Comparison of ENCODE assay signal across 8 mouse cellular contexts in the genomic region with DNA sequence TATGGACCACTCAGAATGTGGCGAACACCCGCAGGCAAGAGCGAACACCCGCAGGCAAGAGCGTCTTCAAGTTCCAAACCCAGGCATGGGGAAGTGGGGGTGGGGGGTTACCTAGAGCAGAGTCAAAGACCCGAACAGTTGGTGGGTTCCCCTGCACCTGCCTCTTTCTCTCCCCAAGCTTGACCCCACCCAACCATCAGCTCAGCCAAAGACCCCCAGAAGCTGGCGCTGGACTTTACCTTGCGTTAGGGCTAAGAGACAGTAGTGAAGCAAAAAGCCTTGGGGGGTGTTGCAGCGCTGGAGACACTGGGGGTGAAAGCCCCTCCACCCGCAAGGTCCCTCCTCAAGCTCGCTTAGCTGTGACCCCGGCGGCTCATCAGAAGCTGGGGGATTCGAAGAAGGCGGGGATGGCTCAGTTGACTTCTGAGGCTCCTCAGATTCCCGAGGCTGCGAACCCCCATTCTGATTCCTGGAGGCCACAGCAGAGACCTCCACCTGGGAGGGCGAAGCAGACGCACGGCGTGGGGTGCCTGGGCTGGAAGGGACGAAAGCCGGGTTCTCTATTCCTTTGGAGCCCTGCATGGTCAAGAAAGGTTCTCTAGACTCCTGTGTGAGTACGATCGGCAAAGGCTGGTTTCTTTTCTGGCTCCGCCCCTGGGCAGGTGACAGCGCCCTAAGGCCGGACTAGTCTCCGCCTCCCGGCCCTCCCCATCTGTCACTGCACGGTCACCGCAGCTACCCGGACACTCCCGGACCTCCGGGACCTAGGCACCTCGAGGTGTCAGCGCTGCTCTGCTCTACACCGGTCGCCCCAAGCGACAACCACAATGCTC. TPM values are rescaled to one million over a fixed set of nuclear protein-coding genes. Genes with fewer than 3 reads are reported as not detected.
DNase-seq lines count a peak whose midpoint lies in the region; ATAC-seq and TF ChIP-seq lines count a peak whose summit lies in the region.

Gene Slco4c1 (minus strand): TSS at position 644 of the 833 bp plus-strand sequence.

- DNase-seq in urinary bladder, adult 18-20 months (ENCODE audit: low spot score in 2 of 2) = peak; percentile 29 to 59
- DNase-seq in urinary bladder, postnatal 10 days (ENCODE audit: low spot score) = no peak
- peak; percentile 24 for DNase-seq in embryo, embryonic 9.5 days (ENCODE audit: extremely low spot score)
- peak; percentile 31 for DNase-seq in hindbrain, embryonic 11.5 days (ENCODE audit: low spot score)
- DNase-seq in layer of hippocampus, adult 8-10 months (ENCODE audit: low spot score in 2 of 2) = peak; percentile 15 to 28
- DNase-seq in lung, adult 2 months = peak; percentile 65

- no peak within 1 kb of the TSS for H3K27ac ChIP-seq in hindbrain, embryonic 11.5 days (ENCODE audit: low read depth, low read length)
- H3K27ac ChIP-seq in neural tube, embryonic 15.5 days (replicated peaks) = no peak within 1 kb of the TSS

- no peaks in the 10 kb centered on the region for H3K4me1 ChIP-seq in hindbrain, embryonic 11.5 days (replicated peaks; ENCODE audit: control insufficient read depth, insufficient read depth, low read length)
- H3K4me1 ChIP-seq in lung, adult 2 months (ENCODE audit: control insufficient read depth, insufficient read depth, low read length) = no peaks in the 10 kb centered on the region; the same call in 1 of the 2 replicates
- H3K4me1 ChIP-seq in neural tube, embryonic 15.5 days = peaks cover 13% of the 10 kb centered on the region

- H3K4me2 ChIP-seq in hindbrain, embryonic 11.5 days (replicated peaks; ENCODE audit: low read depth, low read length) = peak within 1 kb of the TSS; percentile 91
- H3K4me2 ChIP-seq in neural tube, embryonic 15.5 days = peak within 1 kb of the TSS; percentile 92

- H3K9me3 ChIP-seq in hindbrain, embryonic 11.5 days (ENCODE audit: control insufficient read depth, low read length) = no peaks in the 10 kb centered on the region
- no peaks in the 10 kb centered on the region for H3K9me3 ChIP-seq in neural tube, embryonic 15.5 days (replicated peaks)

- no peaks in the 10 kb centered on the region for H3K27me3 ChIP-seq in hindbrain, embryonic 11.5 days (ENCODE audit: control insufficient read depth, insufficient read depth, low read length)
- H3K27me3 ChIP-seq in neural tube, embryonic 15.5 days (replicated peaks) = no peaks in the 10 kb centered on the region

- peak within 1 kb of the TSS; percentile 43 for H3K4me3 ChIP-seq in hindbrain, embryonic 11.5 days (ENCODE audit: low read depth, low read length)
- H3K4me3 ChIP-seq in lung, adult 2 months (replicated peaks; ENCODE audit: extremely low read depth, low read depth, low read length) = peak within 1 kb of the TSS; percentile 61
- H3K4me3 ChIP-seq in neural tube, embryonic 15.5 days (replicated peaks) = peak within 1 kb of the TSS; percentile 66

- peak within 1 kb of the TSS; percentile 20 for H3K9ac ChIP-seq in hindbrain, embryonic 11.5 days (ENCODE audit: low read depth, low read length)
- H3K9ac ChIP-seq in neural tube, embryonic 15.5 days (replicated peaks) = peak within 1 kb of the TSS; percentile 66

- TF ChIP-seq CTCF in lung, adult 2 months (IDR thresholded peaks at IDR 0.05; ENCODE audit: insufficient read depth, low read length) = no peak

- ATAC-seq in hindbrain, embryonic 11.5 days (ENCODE audit: low FRiP score) = peak; percentile 78
- peak; percentile 91 for ATAC-seq in neural tube, embryonic 15.5 days (ENCODE audit: low FRiP score)
- no peak for ATAC-seq in erythroid progenitor cell, adult 5-6 weeks (replicated peaks; ENCODE audit: low FRiP score, poor library complexity, severe bottlenecking)

- peak; percentile 58; the same call in 1 of the 2 replicates for TF ChIP-seq POLR2A in lung, adult 2 months (IDR thresholded peaks at IDR 0.05; ENCODE audit: borderline replicate concordance, extremely low read depth, low read depth, low read length)

- WGBS in hindbrain, embryonic 11.5 days = 2% methylated on average over 40 of the region's 40 CpGs
- 1% methylated on average over 40 of the region's 40 CpGs for WGBS in lung, adult 2 months
- WGBS in neural tube, embryonic 15.5 days = under 1% methylated on average over 40 of the region's 40 CpGs

- H3K36me3 ChIP-seq in hindbrain, embryonic 11.5 days (ENCODE audit: control insufficient read depth, insufficient read depth, low read length) = no peaks in the 10 kb centered on the region
- no peaks in the 10 kb centered on the region for H3K36me3 ChIP-seq in neural tube, embryonic 15.5 days

RNA-seq across cellular contexts. Expression of gene Slco4c1, which starts in this region (rescaled TPM):
- not detected in 2 replicates for polyA plus RNA-seq in hindbrain, embryonic 11.5 days (2014; fragmentation: Nextera tagmentation; extraction: Ambion mirVana)
- 1 to 10 TPM; 1.7 to 2.7 (median 2.2) TPM for total RNA-seq in layer of hippocampus, adult 8-10 months (2022)
- 7.1 and 8.7 TPM in 2 replicates for polyA plus RNA-seq in lung, adult 2 months (2012; rRNA removed)
- polyA plus RNA-seq in neural tube, embryonic 15.5 days (2015; fragmentation: Nextera tagmentation; extraction: Ambion mirVana) = 1.0 and 1.2 TPM in 2 replicates
- 3.2 and 10.5 TPM in 2 replicates for total RNA-seq in erythroid progenitor cell, adult 5-6 weeks (2015; ENCODE audit: low replicate concordance)
- 1.8 and 2.5 TPM in 2 replicates for total RNA-seq in erythroid progenitor cell, adult 5-6 weeks (2017; ENCODE audit: low replicate concordance)

Comparison
In these comparisons a context has a peak if more than half of its experiments do, and no peak if none do; other contexts are left out.
1. Peak in DNase-seq, ATAC-seq, H3K4me3 ChIP-seq, H3K9ac ChIP-seq and H3K4me2 ChIP-seq in hindbrain, embryonic 11.5 days; RNA of the gene not detected or under 1 TPM.